Mouse (Mus musculus) G1E (cell line): ENCODE data around the gene Il23a. TPM values are rescaled to one million over a fixed set of nuclear protein-coding genes. Genes with fewer than 3 reads are reported as not detected.
A peak's percentile ranks its signal among the peaks of the same experiment; 100 is the strongest.
"Not testable (repeated sequence)": the region's sequence is repeated elsewhere in the genome, so short reads cannot be mapped to it uniquely, and the experiment has no call there.

Experiments
- ATAC-seq: 2 replicates; pipeline ENCODE4 v1.8.0; 2016; ENCODE audit warnings: mild to moderate bottlenecking; ENCODE audit not compliant: insufficient number of reproducible peaks, poor library complexity, low FRiP score, severe bottlenecking; ENCODE audit errors: extremely low read depth
- DNase-seq: peaks from one replicate; pipeline ENCODE4 v3.0.0; 2012; ENCODE audit warnings: low spot score
- H3K27me3 ChIP-seq: 2 replicates; pipeline ENCODE4 v1.6.1; 2012; ENCODE audit warnings: mild to moderate bottlenecking, low read length, inconsistent platforms; ENCODE audit not compliant: insufficient read depth
- H3K36me3 ChIP-seq: replicated peaks from 2 replicates; pipeline ENCODE3; 2012; ENCODE audit warnings: mild to moderate bottlenecking, inconsistent platforms
- H3K4me1 ChIP-seq: 2 replicates; pipeline ENCODE4 v1.6.1; 2012; ENCODE audit warnings: low read depth, low read length, inconsistent platforms, mixed read lengths; ENCODE audit not compliant: insufficient read depth
- H3K4me3 ChIP-seq: 2 replicates; pipeline ENCODE4 v1.5.1; 2012; ENCODE audit warnings: low read depth, mild to moderate bottlenecking, inconsistent platforms, low read length, moderate library complexity, mixed read lengths
- H3K9me3 ChIP-seq: replicated peaks from 2 replicates; pipeline ENCODE4 v1.6.1; 2012; ENCODE audit warnings: inconsistent platforms
- CTCF ChIP-seq: IDR thresholded peaks from 2 replicates; pipeline ENCODE4 v1.5.1; 2012; ENCODE audit warnings: low read depth, low read length, inconsistent platforms, mixed read lengths
- GATA1 ChIP-seq: IDR thresholded peaks from 2 replicates; pipeline ENCODE4 v1.6.1; 2012; ENCODE audit warnings: borderline replicate concordance, low read length, inconsistent platforms, mixed read lengths
- GATA2 ChIP-seq: IDR thresholded peaks from 2 replicates; pipeline ENCODE4 v1.6.1; 2012; ENCODE audit warnings: low read depth, low read length, inconsistent platforms, borderline replicate concordance
- POLR2AphosphoS5 ChIP-seq: IDR thresholded peaks from 2 replicates; pipeline ENCODE4 v1.6.1; 2012; ENCODE audit warnings: low read depth, low read length, inconsistent platforms; ENCODE audit not compliant: insufficient replicate concordance
- TAL1 ChIP-seq: conservative IDR thresholded peaks from 2 replicates; pipeline ENCODE4 v1.6.1; 2012; ENCODE audit warnings: low read depth, low read length, inconsistent platforms, mixed read lengths
- polyA plus RNA-seq: library from polyadenylated mRNA; stranded (reverse); fragments of >175 nt; gene quantifications from 2 replicates; pipeline ENCODE4 v1.2.3, GENCODE M21; 2012
- total RNA-seq, 2 experiments: library from RNA; stranded (forward) in 1 of 2; stranded (reverse) in 1 of 2; fragments of 200-1000 nt in 1 of 2; fragments of >200 nt in 1 of 2; fragmentation: Nextera tagmentation in 1 of 2; gene quantifications; 2 replicates each; pipeline ENCODE4 v1.2.3; 2014 to 2017

Il23a gene
- total and polyA plus RNA-seq, 3 experiments: 0.03 to 0.16 TPM; not detected in 1

GRCm38 (mm10) chr10:128298243-128298642 is 309 bp downstream of the Il23a start:
- peaks cover 25% of the 10 kb centered on the region for H3K4me1 ChIP-seq
- DNase-seq (no peak), ATAC-seq (no peak)
- no peaks in the 10 kb centered on the region for H3K36me3 ChIP-seq
- H3K4me3 ChIP-seq: no peak overlapping the region
- no peak for TF ChIP-seq POLR2AphosphoS5
- no peak for TF ChIP-seq GATA2
- no peak for TF ChIP-seq CTCF
- TF ChIP-seq GATA1: no peak
- TF ChIP-seq TAL1: no peak
- H3K27me3 ChIP-seq: peaks cover 25% of the 10 kb centered on the region
- no peaks in the 10 kb centered on the region for H3K9me3 ChIP-seq

GRCm38 (mm10) chr10:128297622-128298021 is 930 bp downstream of the Il23a start:
- Histone ChIP-seq H3K4me1 (peaks cover 25% of the 10 kb centered on the region), H3K9me3 (no peaks in the 10 kb centered on the region), H3K36me3 (peaks cover 4% of the 10 kb centered on the region), H3K4me3 (no peak overlapping the region), H3K27me3 (peaks cover 25% of the 10 kb centered on the region)
- TF ChIP-seq GATA1 (no peak), TAL1 (no peak), POLR2AphosphoS5 (no peak), GATA2 (no peak), CTCF (no peak)
- DNase-seq (no peak), ATAC-seq (no peak)

- H3K4me3 ChIP-seq: no peak overlapping the region
- ATAC-seq: no peak
- no peak for DNase-seq
- peaks cover 21% of the 10 kb centered on the region for H3K4me1 ChIP-seq
- no peak for TF ChIP-seq POLR2AphosphoS5
- no peak for TF ChIP-seq GATA2
- TF ChIP-seq CTCF: no peak
- no peak for TF ChIP-seq TAL1
- TF ChIP-seq GATA1: no peak
- H3K9me3 ChIP-seq: no peaks in the 10 kb centered on the region
- H3K27me3 ChIP-seq: peaks cover 25% of the 10 kb centered on the region
- peaks cover 8% of the 10 kb centered on the region for H3K36me3 ChIP-seq
These were observed 1.3 kb downstream of the Il23a start for GRCm38 (mm10) chr10:128297221-128297620.

GRCm38 (mm10) chr10:128296370-128297090 is 2.0 kb downstream of the Il23a start:
- H3K9me3 ChIP-seq: no peaks in the 10 kb centered on the region
- H3K36me3 ChIP-seq: peaks cover 15% of the 10 kb centered on the region
- ATAC-seq: no peak
- H3K4me1 ChIP-seq: peaks cover 15% of the 10 kb centered on the region; the same call in 1 of the 2 replicates
- TF ChIP-seq GATA1 (no peak), POLR2AphosphoS5 (no peak), TAL1 (no peak), CTCF (no peak), GATA2 (no peak)
- no peak overlapping the region for H3K4me3 ChIP-seq
- no peak for DNase-seq
- peaks cover 25% of the 10 kb centered on the region for H3K27me3 ChIP-seq

- not testable (repeated sequence) for H3K4me3 ChIP-seq, H3K9me3 ChIP-seq, H3K4me1 ChIP-seq, H3K27me3 ChIP-seq, DNase-seq, ATAC-seq
- peaks cover 56% of the 10 kb centered on the region for H3K36me3 ChIP-seq
These were observed 8.0 kb downstream of the Il23a start for GRCm38 (mm10) chr10:128290594-128290993.

GRCm38 (mm10) chr10:128283604-128284579 is 14.7 kb downstream of the Il23a start:
- Histone ChIP-seq H3K36me3 (peaks cover 86% of the 10 kb centered on the region), H3K4me3 (no peak overlapping the region), H3K27me3 (no peaks in the 10 kb centered on the region), H3K9me3 (no peaks in the 10 kb centered on the region), H3K4me1 (peaks cover 9% of the 10 kb centered on the region)
- DNase-seq (peak; percentile 29), ATAC-seq (no peak)
- TF ChIP-seq GATA1: no peak
- no peak for TF ChIP-seq TAL1
- no peak for TF ChIP-seq POLR2AphosphoS5
- no peak for TF ChIP-seq CTCF
- no peak for TF ChIP-seq GATA2
